Mouse (Mus musculus) stomach, postnatal 0 days (tissue): ENCODE data around the gene Ripk1. TPM values are rescaled to one million over a fixed set of nuclear protein-coding genes. Genes with fewer than 3 reads are reported as not detected.
A peak's percentile ranks its signal among the peaks of the same experiment; 100 is the strongest.

ENCODE experiments used
- ATAC-seq: fragments of 200-750 bp; cut with Nextera tagmentation; 2 replicates; pipeline ENCODE4 v1.8.0; 2017; ENCODE audit not compliant: low FRiP score, low TSS enrichment
- DNase-seq: peaks from one replicate; pipeline ENCODE4 v3.0.0-alpha.2; 2016; ENCODE audit warnings: low spot score
- H3K27ac ChIP-seq: fragments of 300-500 bp; sonication (generic); replicated peaks from 2 replicates; pipeline ENCODE4 v1.5.1; 2014; ENCODE audit warnings: mild to moderate bottlenecking, control low read depth
- H3K27me3 ChIP-seq: fragments of 300-500 bp; sonication (generic); 2 replicates; pipeline ENCODE4 v1.6.1; 2014; ENCODE audit warnings: low read length; ENCODE audit not compliant: control insufficient read depth, insufficient read depth
- H3K36me3 ChIP-seq: fragments of 300-500 bp; sonication (generic); 2 replicates; pipeline ENCODE4 v1.6.1; 2014; ENCODE audit warnings: low read length, mixed read lengths; ENCODE audit not compliant: control insufficient read depth, insufficient read depth
- H3K4me1 ChIP-seq: fragments of 300-500 bp; sonication (generic); replicated peaks from 2 replicates; pipeline ENCODE4 v1.6.1; 2014; ENCODE audit warnings: antibody characterized with exemption; ENCODE audit not compliant: control insufficient read depth, insufficient read depth
- H3K4me2 ChIP-seq: fragments of 300-500 bp; sonication (generic); replicated peaks from 2 replicates; pipeline ENCODE4 v1.6.1; 2014; ENCODE audit warnings: low read depth, mild to moderate bottlenecking, control low read depth, moderate library complexity
- H3K4me3 ChIP-seq: fragments of 300-500 bp; sonication (generic); 2 replicates; pipeline ENCODE4 v1.5.1; 2014; ENCODE audit warnings: low read depth, low read length, control low read depth
- H3K9ac ChIP-seq: fragments of 300-500 bp; sonication (generic); 2 replicates; pipeline ENCODE4 v1.6.1; 2014; ENCODE audit warnings: mild to moderate bottlenecking, low read length, control low read depth, mixed read lengths
- H3K9me3 ChIP-seq: fragments of 300-500 bp; sonication (generic); 2 replicates; pipeline ENCODE4 v1.6.1; 2016; ENCODE audit warnings: low read length; ENCODE audit not compliant: control insufficient read depth
- CTCF ChIP-seq: IDR thresholded peaks from 2 replicates; pipeline ENCODE4 v1.5.1; 2016; ENCODE audit warnings: antibody characterized with exemption, low read depth, mild to moderate bottlenecking, moderate library complexity
- EP300 ChIP-seq: optimal IDR thresholded peaks from 2 replicates; pipeline ENCODE3; 2016; ENCODE audit warnings: antibody characterized with exemption
- whole genome bisulfite sequencing: fragments of 180-500 bp; shearing (Covaris S2); extraction: QIAGEN DNeasy Blood & Tissue Kit; methylation state at CpG from one replicate; pipeline ENCODE4 v1.1.7; 2014; 5-methylcytosine and 5-hydroxymethylcytosine counted together
- polyA plus RNA-seq: library from polyadenylated mRNA; unstranded; fragments of >200 nt; fragmentation: Nextera tagmentation; extraction: Ambion mirVana; gene quantifications from 2 replicates; pipeline ENCODE4 v1.2.1, GENCODE M21; 2015

Gene Ripk1
- polyA plus RNA-seq, 1 experiment from 2014 or later, result 13.2 TPM

DNA sequence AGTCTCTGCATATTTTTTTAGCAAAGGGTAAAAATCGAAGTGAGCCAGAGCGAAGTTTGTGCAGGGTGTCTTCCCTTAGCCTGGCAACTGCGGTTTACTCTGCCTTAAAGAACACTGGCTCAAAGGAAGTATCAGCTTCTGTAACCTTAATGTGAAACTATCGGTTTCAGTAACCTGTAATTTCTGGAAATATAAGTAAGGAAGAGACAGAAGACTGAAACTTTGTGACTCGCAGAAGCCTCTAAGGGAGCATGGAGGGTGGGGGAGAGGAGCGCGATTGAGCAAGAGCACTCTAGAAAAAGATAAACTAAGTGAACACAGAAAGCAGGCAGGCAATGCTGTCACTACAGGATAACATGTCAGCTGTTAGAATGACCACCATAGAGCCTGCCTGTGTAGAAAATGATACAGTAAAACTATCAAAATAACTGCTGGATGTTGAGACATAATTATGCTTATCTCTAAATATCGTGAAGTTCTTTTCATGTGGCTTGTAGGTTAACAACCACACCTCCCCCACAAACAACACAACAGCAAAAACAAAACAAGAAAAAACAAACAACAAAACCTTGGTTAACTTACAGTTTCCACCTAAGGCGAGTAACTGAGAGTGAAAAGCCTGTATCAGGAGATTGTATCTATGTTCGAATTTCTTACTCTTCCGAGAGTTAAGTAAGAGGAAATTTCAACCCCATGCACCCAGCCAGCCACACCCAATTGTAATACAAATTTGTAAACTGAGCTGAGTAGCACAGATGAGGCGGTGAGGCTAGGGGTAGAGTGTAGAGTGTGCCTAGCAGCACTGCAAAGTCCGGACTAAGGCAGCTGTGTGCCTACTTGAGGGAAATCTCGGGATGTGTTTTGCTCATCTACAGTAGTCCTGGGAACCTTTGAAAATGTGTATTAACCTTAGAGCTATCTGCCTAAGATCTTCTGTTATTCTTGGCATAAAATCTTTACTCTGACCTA lies 36.8 kb upstream of the Ripk1 start:
- Histone ChIP-seq H3K4me1 (no peaks in the 10 kb centered on the region), H3K9me3 (no peaks in the 10 kb centered on the region), H3K36me3 (no peaks in the 10 kb centered on the region), H3K4me2 (peak overlapping the region; percentile 70), H3K27ac (peak overlapping the region; percentile 93), H3K4me3 (peak overlapping the region; percentile 58), H3K9ac (peak overlapping the region; percentile 70), H3K27me3 (no peaks in the 10 kb centered on the region)
- DNase-seq (peak; percentile 23), ATAC-seq (peak; percentile 56)
- TF ChIP-seq EP300 (no peak), CTCF (no peak)
- WGBS, result 7% methylated on average over 14 of the region's 14 CpGs

DNA sequence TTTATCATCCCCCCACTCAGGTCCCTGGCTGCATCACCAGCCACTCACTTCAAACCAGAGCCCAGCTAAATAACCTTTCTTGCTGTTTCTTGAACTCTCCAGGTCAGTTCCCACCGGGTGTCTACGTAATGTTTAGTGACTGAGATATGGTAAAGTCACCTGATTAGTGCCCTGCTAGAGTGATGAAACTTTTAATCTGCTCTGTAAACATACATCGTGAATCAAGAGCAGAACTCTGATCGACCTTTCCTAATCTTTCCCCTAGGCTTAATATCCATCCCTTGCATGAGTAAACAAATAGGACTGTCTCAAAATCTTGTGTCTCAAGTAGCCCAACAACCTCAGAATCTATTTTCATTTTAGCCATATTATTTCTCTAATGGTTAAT lies 36.1 kb upstream of the Ripk1 start:
- TF ChIP-seq CTCF, result no peak
- Histone ChIP-seq H3K4me2 (peak overlapping the region; percentile 70; the same call in 1 of the 2 replicates), H3K9ac (no peak overlapping the region), H3K27ac (no peak overlapping the region), H3K4me1 (no peaks in the 10 kb centered on the region), H3K4me3 (no peak overlapping the region), H3K36me3 (no peaks in the 10 kb centered on the region), H3K27me3 (no peaks in the 10 kb centered on the region), H3K9me3 (no peaks in the 10 kb centered on the region)
- DNase-seq, result no peak
- peak; percentile 61; the same call in 1 of the 2 replicates for ATAC-seq
- WGBS, result 30% methylated on average over 4 of the region's 4 CpGs

DNA sequence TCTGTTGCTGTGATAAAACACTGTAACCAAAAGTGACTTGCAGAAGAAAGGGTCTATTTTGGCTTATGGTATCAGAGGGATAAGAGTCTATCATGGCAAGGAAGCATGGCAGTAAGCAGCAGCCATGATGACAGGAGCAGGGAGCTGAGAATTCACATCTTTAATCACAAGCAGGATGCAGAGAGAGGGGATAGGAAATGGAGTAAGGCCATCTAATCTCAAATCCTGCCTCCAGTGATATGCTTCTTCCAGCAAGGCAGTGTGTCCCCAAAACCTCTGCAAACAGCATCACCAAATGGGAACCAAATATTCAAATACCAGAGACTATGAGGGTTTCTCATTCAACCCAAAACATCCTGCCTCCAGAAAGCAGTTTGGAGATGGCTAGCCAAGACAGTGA lies 35.6 kb upstream of the Ripk1 start:
- Histone ChIP-seq H3K4me1 (no peaks in the 10 kb centered on the region), H3K4me2 (no peak overlapping the region), H3K27ac (no peak overlapping the region), H3K36me3 (no peaks in the 10 kb centered on the region), H3K9ac (no peak overlapping the region), H3K27me3 (no peaks in the 10 kb centered on the region), H3K9me3 (no peaks in the 10 kb centered on the region), H3K4me3 (no peak overlapping the region)
- no peak for TF ChIP-seq EP300
- DNase-seq, result no peak
- no peak for ATAC-seq

- no peak overlapping the region for H3K9ac ChIP-seq
- H3K36me3 ChIP-seq, result peaks cover 2% of the 10 kb centered on the region; the same call in 1 of the 2 replicates
- H3K27me3 ChIP-seq, result no peaks in the 10 kb centered on the region
- WGBS, result 76% methylated on average over 5 of the region's 5 CpGs
- no peak overlapping the region for H3K4me3 ChIP-seq
- DNase-seq (no peak), ATAC-seq (no peak)
- H3K4me1 ChIP-seq, result no peaks in the 10 kb centered on the region
- no peak overlapping the region for H3K4me2 ChIP-seq
- H3K27ac ChIP-seq, result no peak overlapping the region
- H3K9me3 ChIP-seq, result no peaks in the 10 kb centered on the region
- TF ChIP-seq CTCF (no peak), EP300 (no peak)
These were observed 12.5 kb upstream of the Ripk1 start for GRCm38 (mm10) chr13:33989625-33990024.

DNA sequence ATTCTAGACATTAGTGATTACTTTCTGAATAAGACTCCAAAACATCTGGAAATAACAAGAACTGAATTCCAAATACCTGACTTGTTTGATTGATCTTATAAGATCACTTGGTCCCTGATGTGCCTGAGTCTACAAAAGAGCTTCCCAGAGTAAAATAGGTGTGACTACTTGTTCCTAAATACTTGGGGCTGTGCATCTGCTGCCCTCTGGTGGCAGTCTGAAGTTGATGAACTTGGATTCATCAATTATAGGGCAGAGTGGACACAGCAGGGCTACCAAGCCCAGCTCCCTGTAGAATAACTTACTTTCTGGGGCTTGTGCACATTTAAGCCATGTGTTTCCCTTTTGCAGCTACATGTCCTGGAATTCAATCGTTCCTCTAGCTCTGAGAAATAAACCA lies 7.0 kb upstream of the Ripk1 start:
- no peaks in the 10 kb centered on the region for H3K9me3 ChIP-seq
- ATAC-seq (no peak), DNase-seq (peak; percentile 76)
- H3K4me3 ChIP-seq, result no peak overlapping the region
- no peak overlapping the region for H3K27ac ChIP-seq
- no peaks in the 10 kb centered on the region for H3K27me3 ChIP-seq
- H3K36me3 ChIP-seq, result no peaks in the 10 kb centered on the region
- H3K9ac ChIP-seq, result no peak overlapping the region
- no peak overlapping the region for H3K4me2 ChIP-seq
- H3K4me1 ChIP-seq, result no peaks in the 10 kb centered on the region
- 15% methylated on average over 1 of the region's 1 CpGs for WGBS
- TF ChIP-seq CTCF (peak; percentile 93), EP300 (no peak)

GRCm38 (mm10) chr13:34003058-34003457 lies 895 bp downstream of the Ripk1 start:
- Histone ChIP-seq H3K4me2 (peak overlapping the region; percentile 82), H3K9ac (peak overlapping the region; percentile 92), H3K4me3 (peak overlapping the region; percentile 94), H3K36me3 (no peaks in the 10 kb centered on the region), H3K9me3 (no peaks in the 10 kb centered on the region), H3K4me1 (no peaks in the 10 kb centered on the region), H3K27ac (no peak overlapping the region), H3K27me3 (no peaks in the 10 kb centered on the region)
- ATAC-seq (0 out of 2 replicates have a peak, but pooled peaks have one; percentile 5), DNase-seq (no peak)
- TF ChIP-seq CTCF (no peak), EP300 (no peak)
- 8% methylated on average over 5 of the region's 5 CpGs for WGBS
